8 mouse cellular contexts compared by ENCODE assay signal in genomic region chr9:106788812-106789321, GRCm38 (mm10). TPM values are rescaled to one million over a fixed set of nuclear protein-coding genes. Genes with fewer than 3 reads are reported as not detected.
DNase-seq lines count a peak whose midpoint lies in the region; ATAC-seq and TF ChIP-seq lines count a peak whose summit lies in the region.

TSS of gene Rad54l2 (minus strand) at chr9:106789194.

- H3K4me2 ChIP-seq in intestine, postnatal 0 days (replicated peaks; ENCODE audit: low read depth): peak within 1 kb of the TSS; percentile 76

- peaks cover 16% of the 10 kb centered on the region for H3K4me1 ChIP-seq in embryonic facial prominence, embryonic 10.5 days
- peaks cover 3% of the 10 kb centered on the region; the same call in 1 of the 2 replicates for H3K4me1 ChIP-seq in intestine, postnatal 0 days (replicated peaks; ENCODE audit: control insufficient read depth, insufficient read depth, low read length)
- peaks cover 18% of the 10 kb centered on the region for H3K4me1 ChIP-seq in midbrain, embryonic 10.5 days

- DNase-seq in adrenal gland, postnatal 10 days: peak; percentile 94
- peak; percentile 91 for DNase-seq in embryonic facial prominence, embryonic 10.5 days (ENCODE audit: low spot score)
- DNase-seq in gonadal fat pad, adult 2 months (ENCODE audit: low read depth): no peak
- DNase-seq in left cerebral cortex, postnatal 36 days (ENCODE audit: low spot score in 2 of 2): peak; percentile 85
- DNase-seq in midbrain, embryonic 10.5 days (ENCODE audit: low spot score): peak; percentile 88
- DNase-seq in right cerebral cortex, postnatal 36 days (ENCODE audit: low spot score in 2 of 2): peak; percentile 52 to 62
- DNase-seq in urinary bladder, postnatal 4 days (ENCODE audit: low spot score in 2 of 2): peak; percentile 80 to 85

- H3K4me3 ChIP-seq in embryonic facial prominence, embryonic 10.5 days: peak within 1 kb of the TSS; percentile 99
- peak within 1 kb of the TSS; percentile 99 for H3K4me3 ChIP-seq in intestine, postnatal 0 days (ENCODE audit: low read depth, low read length)
- H3K4me3 ChIP-seq in midbrain, embryonic 10.5 days: peak within 1 kb of the TSS; percentile 97

- no peaks in the 10 kb centered on the region for H3K27me3 ChIP-seq in embryonic facial prominence, embryonic 10.5 days (replicated peaks; ENCODE audit: low read depth, poor library complexity, severe bottlenecking)
- no peaks in the 10 kb centered on the region for H3K27me3 ChIP-seq in intestine, postnatal 0 days (replicated peaks; ENCODE audit: control insufficient read depth, insufficient read depth, low read length)
- no peaks in the 10 kb centered on the region for H3K27me3 ChIP-seq in midbrain, embryonic 10.5 days (ENCODE audit: low read depth, poor library complexity, severe bottlenecking)

- TF ChIP-seq CTCF in intestine, postnatal 0 days (IDR thresholded peaks at IDR 0.05; ENCODE audit: low read depth): peak; percentile 42

- under 1% methylated on average over 49 of the region's 49 CpGs for WGBS in embryonic facial prominence, embryonic 10.5 days
- under 1% methylated on average over 49 of the region's 49 CpGs for WGBS in intestine, postnatal 0 days
- under 1% methylated on average over 48 of the region's 49 CpGs for WGBS in midbrain, embryonic 10.5 days

- H3K27ac ChIP-seq in embryonic facial prominence, embryonic 10.5 days (replicated peaks): peak within 1 kb of the TSS; percentile 98
- H3K27ac ChIP-seq in intestine, postnatal 0 days (ENCODE audit: low read depth, low read length): peak within 1 kb of the TSS; percentile 81
- H3K27ac ChIP-seq in midbrain, embryonic 10.5 days (replicated peaks): peak within 1 kb of the TSS; percentile 97

- no peaks in the 10 kb centered on the region for H3K9me3 ChIP-seq in embryonic facial prominence, embryonic 10.5 days
- H3K9me3 ChIP-seq in intestine, postnatal 0 days (ENCODE audit: control insufficient read depth): no peaks in the 10 kb centered on the region
- H3K9me3 ChIP-seq in midbrain, embryonic 10.5 days (replicated peaks): no peaks in the 10 kb centered on the region

- intact Hi-C loops in left cerebral cortex, postnatal 36 days (cut with DNase I): no loop called here

- peak within 1 kb of the TSS; percentile 100 for H3K9ac ChIP-seq in intestine, postnatal 0 days (ENCODE audit: low read depth, low read length)

- peak; percentile 78 for ATAC-seq in intestine, postnatal 0 days

- no peaks in the 10 kb centered on the region for H3K36me3 ChIP-seq in embryonic facial prominence, embryonic 10.5 days (replicated peaks)
- H3K36me3 ChIP-seq in intestine, postnatal 0 days (ENCODE audit: control insufficient read depth, insufficient read depth): no peaks in the 10 kb centered on the region
- no peaks in the 10 kb centered on the region for H3K36me3 ChIP-seq in midbrain, embryonic 10.5 days

RNA-seq across cellular contexts. Expression of gene Rad54l2, which starts in this region (rescaled TPM):
- 10 to 100 TPM; 19.6 to 22.2 TPM for total RNA-seq in adrenal gland, postnatal 10 days (2021)
- polyA plus RNA-seq in embryonic facial prominence, embryonic 10.5 days (2016; fragmentation: Nextera tagmentation; extraction: Ambion mirVana): 10.2 and 10.8 TPM in 2 replicates
- 23.7 and 24.8 TPM in 2 replicates for polyA plus RNA-seq in gonadal fat pad, adult 2 months (2012; rRNA removed)
- polyA plus RNA-seq in intestine, postnatal 0 days (2015; fragmentation: Nextera tagmentation; extraction: Ambion mirVana): 1.9 and 3.0 TPM in 2 replicates
- total RNA-seq in left cerebral cortex, postnatal 36 days (2021): 10 to 100 TPM; 14.7 to 18.0 TPM
- polyA plus RNA-seq in midbrain, embryonic 10.5 days (2016; fragmentation: Nextera tagmentation; extraction: Ambion mirVana): 8.0 and 9.0 TPM in 2 replicates
